Mouse (Mus musculus): ENCODE measurements around the gene Nrxn1. TPM values are rescaled to one million over a fixed set of nuclear protein-coding genes. Genes with fewer than 3 reads are reported as not detected.
A peak's percentile ranks its signal among the peaks of the same experiment; 100 is the strongest.

Gene Nrxn1
- polyA plus RNA-seq, 1 experiment from 2014 or later: 13.7 TPM

- Histone ChIP-seq H3K9ac (ENCODE audit: low read length) (peak overlapping the region; percentile 60), H3K4me1 (replicated peaks; ENCODE audit: control insufficient read depth, insufficient read depth, low read length) (0 out of 2 replicates have a peak, but pooled peaks cover 3% of the 10 kb centered on the region), H3K36me3 (ENCODE audit: control insufficient read depth, insufficient read depth, low read length) (no peaks in the 10 kb centered on the region), H3K9me3 (ENCODE audit: control insufficient read depth, low read length) (no peaks in the 10 kb centered on the region), H3K4me2 (ENCODE audit: low read depth, low read length, severe bottlenecking) (peak overlapping the region; percentile 85), H3K27me3 (ENCODE audit: control insufficient read depth, insufficient read depth, low read length) (peaks cover 13% of the 10 kb centered on the region; the same call in 1 of the 2 replicates), H3K4me3 (ENCODE audit: low read depth, low read length) (peak overlapping the region; percentile 50), H3K27ac (ENCODE audit: low read depth, low read length) (no peak overlapping the region)
- WGBS: 3% methylated on average over 15 of the region's 15 CpGs
- ATAC-seq (replicated peaks; ENCODE audit: low FRiP score) (peak; percentile 24), DNase-seq (ENCODE audit: low spot score) (peak; percentile 72)
Observed at GRCm38 (mm10) chr17:90454356-90454737, 638.5 kb downstream of the Nrxn1 start.

GRCm38 (mm10) chr17:90453280-90453679 lies 639.6 kb downstream of the Nrxn1 start:
- ATAC-seq (replicated peaks; ENCODE audit: low FRiP score) (no peak), DNase-seq (ENCODE audit: low spot score) (peak; percentile 43)
- no peaks in the 10 kb centered on the region for H3K36me3 ChIP-seq (ENCODE audit: control insufficient read depth, insufficient read depth, low read length)
- peaks cover 13% of the 10 kb centered on the region; the same call in 1 of the 2 replicates for H3K27me3 ChIP-seq (ENCODE audit: control insufficient read depth, insufficient read depth, low read length)
- WGBS: 47% methylated on average over 4 of the region's 4 CpGs
- H3K4me2 ChIP-seq (ENCODE audit: low read depth, low read length, severe bottlenecking): no peak overlapping the region
- no peak overlapping the region for H3K27ac ChIP-seq (ENCODE audit: low read depth, low read length)
- H3K4me1 ChIP-seq (replicated peaks; ENCODE audit: control insufficient read depth, insufficient read depth, low read length): 0 out of 2 replicates have a peak, but pooled peaks cover 3% of the 10 kb centered on the region
- no peak overlapping the region for H3K4me3 ChIP-seq (ENCODE audit: low read depth, low read length)
- no peaks in the 10 kb centered on the region for H3K9me3 ChIP-seq (ENCODE audit: control insufficient read depth, low read length)
- no peak overlapping the region for H3K9ac ChIP-seq (ENCODE audit: low read length)

- Histone ChIP-seq H3K4me2 (ENCODE audit: low read depth, low read length, severe bottlenecking) (no peak overlapping the region), H3K27me3 (ENCODE audit: control insufficient read depth, insufficient read depth, low read length) (peaks cover 13% of the 10 kb centered on the region; the same call in 1 of the 2 replicates), H3K27ac (ENCODE audit: low read depth, low read length) (no peak overlapping the region), H3K4me3 (ENCODE audit: low read depth, low read length) (no peak overlapping the region), H3K36me3 (ENCODE audit: control insufficient read depth, insufficient read depth, low read length) (no peaks in the 10 kb centered on the region), H3K9me3 (ENCODE audit: control insufficient read depth, low read length) (no peaks in the 10 kb centered on the region), H3K9ac (ENCODE audit: low read length) (no peak overlapping the region), H3K4me1 (replicated peaks; ENCODE audit: control insufficient read depth, insufficient read depth, low read length) (0 out of 2 replicates have a peak, but pooled peaks cover 3% of the 10 kb centered on the region)
- DNase-seq (ENCODE audit: low spot score) (peak; percentile 48), ATAC-seq (replicated peaks; ENCODE audit: low FRiP score) (0 out of 2 replicates have a peak, but pooled peaks have one; percentile 2)
- 63% methylated on average over 2 of the region's 2 CpGs for WGBS
Observed at GRCm38 (mm10) chr17:90452770-90453169, 640.1 kb downstream of the Nrxn1 start.

GRCm38 (mm10) chr17:90451384-90451783 lies 641.5 kb downstream of the Nrxn1 start:
- 69% methylated on average over 2 of the region's 2 CpGs for WGBS
- Histone ChIP-seq H3K27me3 (ENCODE audit: control insufficient read depth, insufficient read depth, low read length) (peaks cover 10% of the 10 kb centered on the region; the same call in 1 of the 2 replicates), H3K36me3 (ENCODE audit: control insufficient read depth, insufficient read depth, low read length) (no peaks in the 10 kb centered on the region), H3K4me1 (replicated peaks; ENCODE audit: control insufficient read depth, insufficient read depth, low read length) (0 out of 2 replicates have a peak, but pooled peaks cover 3% of the 10 kb centered on the region), H3K9ac (ENCODE audit: low read length) (no peak overlapping the region), H3K27ac (ENCODE audit: low read depth, low read length) (no peak overlapping the region), H3K9me3 (ENCODE audit: control insufficient read depth, low read length) (no peaks in the 10 kb centered on the region), H3K4me2 (ENCODE audit: low read depth, low read length, severe bottlenecking) (no peak overlapping the region), H3K4me3 (ENCODE audit: low read depth, low read length) (no peak overlapping the region)
- ATAC-seq (replicated peaks; ENCODE audit: low FRiP score) (no peak), DNase-seq (ENCODE audit: low spot score) (no peak)

GRCm38 (mm10) chr17:90443067-90443466 lies 649.8 kb downstream of the Nrxn1 start:
- Histone ChIP-seq H3K9ac (ENCODE audit: low read length) (no peak overlapping the region), H3K9me3 (ENCODE audit: control insufficient read depth, low read length) (no peaks in the 10 kb centered on the region), H3K4me2 (ENCODE audit: low read depth, low read length, severe bottlenecking) (no peak overlapping the region), H3K27me3 (ENCODE audit: control insufficient read depth, insufficient read depth, low read length) (no peaks in the 10 kb centered on the region), H3K4me1 (replicated peaks; ENCODE audit: control insufficient read depth, insufficient read depth, low read length) (no peaks in the 10 kb centered on the region), H3K4me3 (ENCODE audit: low read depth, low read length) (no peak overlapping the region), H3K36me3 (ENCODE audit: control insufficient read depth, insufficient read depth, low read length) (no peaks in the 10 kb centered on the region), H3K27ac (ENCODE audit: low read depth, low read length) (no peak overlapping the region)
- no peak for DNase-seq (ENCODE audit: low spot score)
- ATAC-seq (replicated peaks; ENCODE audit: low FRiP score): no peak

GRCm38 (mm10) chr17:90435836-90436235 lies 657.0 kb downstream of the Nrxn1 start:
- no peak for ATAC-seq (replicated peaks; ENCODE audit: low FRiP score)
- no peak for DNase-seq (ENCODE audit: low spot score)
- H3K9me3 ChIP-seq (ENCODE audit: control insufficient read depth, low read length): no peaks in the 10 kb centered on the region
- H3K9ac ChIP-seq (ENCODE audit: low read length): no peak overlapping the region
- no peak overlapping the region for H3K27ac ChIP-seq (ENCODE audit: low read depth, low read length)
- no peaks in the 10 kb centered on the region for H3K4me1 ChIP-seq (replicated peaks; ENCODE audit: control insufficient read depth, insufficient read depth, low read length)
- H3K4me2 ChIP-seq (ENCODE audit: low read depth, low read length, severe bottlenecking): no peak overlapping the region
- H3K27me3 ChIP-seq (ENCODE audit: control insufficient read depth, insufficient read depth, low read length): no peaks in the 10 kb centered on the region
- H3K4me3 ChIP-seq (ENCODE audit: low read depth, low read length): no peak overlapping the region
- H3K36me3 ChIP-seq (ENCODE audit: control insufficient read depth, insufficient read depth, low read length): no peaks in the 10 kb centered on the region

GRCm38 (mm10) chr17:90435371-90435770 lies 657.5 kb downstream of the Nrxn1 start:
- no peak for DNase-seq (ENCODE audit: low spot score)
- 83% methylated on average over 2 of the region's 2 CpGs for WGBS
- Histone ChIP-seq H3K9me3 (ENCODE audit: control insufficient read depth, low read length) (no peaks in the 10 kb centered on the region), H3K27me3 (ENCODE audit: control insufficient read depth, insufficient read depth, low read length) (no peaks in the 10 kb centered on the region), H3K4me1 (replicated peaks; ENCODE audit: control insufficient read depth, insufficient read depth, low read length) (no peaks in the 10 kb centered on the region), H3K4me3 (ENCODE audit: low read depth, low read length) (no peak overlapping the region), H3K36me3 (ENCODE audit: control insufficient read depth, insufficient read depth, low read length) (no peaks in the 10 kb centered on the region), H3K4me2 (ENCODE audit: low read depth, low read length, severe bottlenecking) (no peak overlapping the region), H3K9ac (ENCODE audit: low read length) (no peak overlapping the region), H3K27ac (ENCODE audit: low read depth, low read length) (no peak overlapping the region)
- no peak for ATAC-seq (replicated peaks; ENCODE audit: low FRiP score)

GRCm38 (mm10) chr17:90430211-90430610 lies 662.7 kb downstream of the Nrxn1 start:
- ATAC-seq (replicated peaks; ENCODE audit: low FRiP score): no peak
- 100% methylated on average over 1 of the region's 1 CpGs for WGBS
- no peaks in the 10 kb centered on the region for H3K4me1 ChIP-seq (replicated peaks; ENCODE audit: control insufficient read depth, insufficient read depth, low read length)
- H3K4me2 ChIP-seq (ENCODE audit: low read depth, low read length, severe bottlenecking): no peak overlapping the region
- H3K9me3 ChIP-seq (ENCODE audit: control insufficient read depth, low read length): no peaks in the 10 kb centered on the region
- no peak overlapping the region for H3K9ac ChIP-seq (ENCODE audit: low read length)
- H3K4me3 ChIP-seq (ENCODE audit: low read depth, low read length): no peak overlapping the region
- H3K27me3 ChIP-seq (ENCODE audit: control insufficient read depth, insufficient read depth, low read length): no peaks in the 10 kb centered on the region
- no peak overlapping the region for H3K27ac ChIP-seq (ENCODE audit: low read depth, low read length)
- no peaks in the 10 kb centered on the region for H3K36me3 ChIP-seq (ENCODE audit: control insufficient read depth, insufficient read depth, low read length)
- no peak for DNase-seq (ENCODE audit: low spot score)

- Histone ChIP-seq H3K4me2 (ENCODE audit: low read depth, low read length, severe bottlenecking) (no peak overlapping the region), H3K27me3 (ENCODE audit: control insufficient read depth, insufficient read depth, low read length) (no peaks in the 10 kb centered on the region), H3K4me1 (replicated peaks; ENCODE audit: control insufficient read depth, insufficient read depth, low read length) (no peaks in the 10 kb centered on the region), H3K36me3 (ENCODE audit: control insufficient read depth, insufficient read depth, low read length) (no peaks in the 10 kb centered on the region), H3K27ac (ENCODE audit: low read depth, low read length) (no peak overlapping the region), H3K9me3 (ENCODE audit: control insufficient read depth, low read length) (no peaks in the 10 kb centered on the region), H3K9ac (ENCODE audit: low read length) (no peak overlapping the region), H3K4me3 (ENCODE audit: low read depth, low read length) (no peak overlapping the region)
- DNase-seq (ENCODE audit: low spot score): no peak
- WGBS: 86% methylated on average over 3 of the region's 3 CpGs
- no peak for ATAC-seq (replicated peaks; ENCODE audit: low FRiP score)
Observed at GRCm38 (mm10) chr17:90425974-90426373, 666.9 kb downstream of the Nrxn1 start.

All from forebrain, embryonic 11.5 days (tissue).